Mouse (Mus musculus): ENCODE data around the gene Lrrc4. TPM values are rescaled to one million over a fixed set of nuclear protein-coding genes. Genes with fewer than 3 reads are reported as not detected.

The Lrrc4 gene
- polyA plus RNA-seq, 1 experiment, result 65.1 TPM

GRCm38 (mm10) chr6:28771331-28771730 lies 60.2 kb downstream of the Lrrc4 start:
- Histone ChIP-seq H3K27ac (ENCODE audit: insufficient read depth, low read length) (no peak overlapping the region), H3K4me1 (ENCODE audit: control insufficient read depth, insufficient read depth, low read length) (peaks cover 4% of the 10 kb centered on the region; the same call in 1 of the 2 replicates), H3K4me3 (ENCODE audit: insufficient read depth, low read length) (no peak overlapping the region)
- no peak for TF ChIP-seq CTCF (IDR thresholded peaks at IDR 0.05; ENCODE audit: extremely low read depth, insufficient read depth, low read length)
- TF ChIP-seq POLR2A (IDR thresholded peaks at IDR 0.05; ENCODE audit: extremely low read depth, insufficient read depth, low read length), result no peak

GRCm38 (mm10) chr6:28767891-28768481 lies 63.6 kb downstream of the Lrrc4 start:
- Histone ChIP-seq H3K4me3 (ENCODE audit: insufficient read depth, low read length) (no peak overlapping the region), H3K27ac (ENCODE audit: insufficient read depth, low read length) (peak overlapping the region; percentile 8; the same call in 1 of the 2 replicates), H3K4me1 (ENCODE audit: control insufficient read depth, insufficient read depth, low read length) (peaks cover 4% of the 10 kb centered on the region; the same call in 1 of the 2 replicates)
- TF ChIP-seq CTCF (IDR thresholded peaks at IDR 0.05; ENCODE audit: extremely low read depth, insufficient read depth, low read length) (no peak), POLR2A (IDR thresholded peaks at IDR 0.05; ENCODE audit: extremely low read depth, insufficient read depth, low read length) (no peak)

- H3K4me3 ChIP-seq (ENCODE audit: insufficient read depth, low read length), result no peak overlapping the region
- TF ChIP-seq CTCF (IDR thresholded peaks at IDR 0.05; ENCODE audit: extremely low read depth, insufficient read depth, low read length), result no peak
- no peak for TF ChIP-seq POLR2A (IDR thresholded peaks at IDR 0.05; ENCODE audit: extremely low read depth, insufficient read depth, low read length)
- H3K27ac ChIP-seq (ENCODE audit: insufficient read depth, low read length), result no peak overlapping the region
These were observed 64.9 kb downstream of the Lrrc4 start for GRCm38 (mm10) chr6:28766622-28767021.

GRCm38 (mm10) chr6:28762132-28762775 lies 69.3 kb downstream of the Lrrc4 start:
- H3K27ac ChIP-seq (ENCODE audit: insufficient read depth, low read length), result no peak overlapping the region
- TF ChIP-seq POLR2A (IDR thresholded peaks at IDR 0.05; ENCODE audit: extremely low read depth, insufficient read depth, low read length) (no peak), CTCF (IDR thresholded peaks at IDR 0.05; ENCODE audit: extremely low read depth, insufficient read depth, low read length) (no peak)
- H3K4me1 ChIP-seq (ENCODE audit: control insufficient read depth, insufficient read depth, low read length), result peaks cover 1% of the 10 kb centered on the region; the same call in 1 of the 2 replicates
- no peak overlapping the region for H3K4me3 ChIP-seq (ENCODE audit: insufficient read depth, low read length)

More at GRCm38 (mm10) chr6:28766622-28767021, 64.9 kb downstream of the Lrrc4 start:
- H3K4me1 ChIP-seq (ENCODE audit: control insufficient read depth, insufficient read depth, low read length), result peaks cover 6% of the 10 kb centered on the region

GRCm38 (mm10) chr6:28761728-28762127 lies 69.8 kb downstream of the Lrrc4 start:
- H3K4me1 ChIP-seq (ENCODE audit: control insufficient read depth, insufficient read depth, low read length), result peaks cover 3% of the 10 kb centered on the region
- TF ChIP-seq POLR2A (IDR thresholded peaks at IDR 0.05; ENCODE audit: extremely low read depth, insufficient read depth, low read length), result no peak
- no peak for TF ChIP-seq CTCF (IDR thresholded peaks at IDR 0.05; ENCODE audit: extremely low read depth, insufficient read depth, low read length)
- no peak overlapping the region for H3K27ac ChIP-seq (ENCODE audit: insufficient read depth, low read length)
- H3K4me3 ChIP-seq (ENCODE audit: insufficient read depth, low read length), result no peak overlapping the region

GRCm38 (mm10) chr6:28758293-28758692 lies 73.3 kb downstream of the Lrrc4 start:
- peaks cover 13% of the 10 kb centered on the region for H3K4me1 ChIP-seq (ENCODE audit: control insufficient read depth, insufficient read depth, low read length)
- H3K4me3 ChIP-seq (ENCODE audit: insufficient read depth, low read length), result no peak overlapping the region
- TF ChIP-seq POLR2A (IDR thresholded peaks at IDR 0.05; ENCODE audit: extremely low read depth, insufficient read depth, low read length) (no peak), CTCF (IDR thresholded peaks at IDR 0.05; ENCODE audit: extremely low read depth, insufficient read depth, low read length) (no peak)
- no peak overlapping the region for H3K27ac ChIP-seq (ENCODE audit: insufficient read depth, low read length)

GRCm38 (mm10) chr6:28756306-28757018 lies 75.1 kb downstream of the Lrrc4 start:
- peak overlapping the region; percentile 5 for H3K27ac ChIP-seq (ENCODE audit: insufficient read depth, low read length)
- no peak for TF ChIP-seq POLR2A (IDR thresholded peaks at IDR 0.05; ENCODE audit: extremely low read depth, insufficient read depth, low read length)
- TF ChIP-seq CTCF (IDR thresholded peaks at IDR 0.05; ENCODE audit: extremely low read depth, insufficient read depth, low read length), result no peak
- peaks cover 15% of the 10 kb centered on the region for H3K4me1 ChIP-seq (ENCODE audit: control insufficient read depth, insufficient read depth, low read length)
- no peak overlapping the region for H3K4me3 ChIP-seq (ENCODE audit: insufficient read depth, low read length)

- peaks cover 15% of the 10 kb centered on the region for H3K4me1 ChIP-seq (ENCODE audit: control insufficient read depth, insufficient read depth, low read length)
- H3K27ac ChIP-seq (ENCODE audit: insufficient read depth, low read length), result peak overlapping the region; percentile 52; the same call in 1 of the 2 replicates
- H3K4me3 ChIP-seq (ENCODE audit: insufficient read depth, low read length), result no peak overlapping the region
- TF ChIP-seq CTCF (IDR thresholded peaks at IDR 0.05; ENCODE audit: extremely low read depth, insufficient read depth, low read length), result no peak
These were observed 77.2 kb downstream of the Lrrc4 start for GRCm38 (mm10) chr6:28754127-28754898.

- peaks cover 15% of the 10 kb centered on the region for H3K4me1 ChIP-seq (ENCODE audit: control insufficient read depth, insufficient read depth, low read length)
- H3K4me3 ChIP-seq (ENCODE audit: insufficient read depth, low read length), result no peak overlapping the region
- peak overlapping the region; percentile 91 for H3K27ac ChIP-seq (ENCODE audit: insufficient read depth, low read length)
- TF ChIP-seq CTCF (IDR thresholded peaks at IDR 0.05; ENCODE audit: extremely low read depth, insufficient read depth, low read length), result no peak
These were observed 77.9 kb downstream of the Lrrc4 start for GRCm38 (mm10) chr6:28753681-28754080.

Measured in cortical plate, adult 2 months (tissue).